Mouse (Mus musculus) T-helper 17 cell (primary cell): Measurements from ENCODE around the gene Vmn2r46.
"Not testable (repeated sequence)": the region's sequence is repeated elsewhere in the genome, so short reads cannot be mapped to it uniquely, and the experiment has no call there.

Source experiments
- in situ Hi-C, 2 experiments: fragments of 300-600 bp; cut with MboI, MseI; formaldehyde crosslinking; loops; 1 replicate in 1 of 2; 2 replicates in 1 of 2; pipeline ENCODE4 v1.15.1; 2025; ENCODE audit warnings: high pct_unique_total_duplicates in 2 of 2

The Vmn2r46 gene

GRCm38 (mm10) chr7:9770471-9770870, at the start of gene Vmn2r46:
Gene Vmn2r46, minus strand, starts transcription at chr7:9770571.
- in situ Hi-C loops = not testable (repeated sequence)
